Mouse (Mus musculus): Measurements from ENCODE around the gene Slc9a4. TPM values are rescaled to one million over a fixed set of nuclear protein-coding genes. Genes with fewer than 3 reads are reported as not detected.

Slc9a4 gene
- total RNA-seq (2021) (under 1 TPM in 1 of 2 experiments, not detected in 1; 0.05 TPM), polyA plus RNA-seq (2012; rRNA removed) (0.18 TPM in 1 of 2 replicates, not detected in the other)
- long read RNA-seq = 0 reads

DNA sequence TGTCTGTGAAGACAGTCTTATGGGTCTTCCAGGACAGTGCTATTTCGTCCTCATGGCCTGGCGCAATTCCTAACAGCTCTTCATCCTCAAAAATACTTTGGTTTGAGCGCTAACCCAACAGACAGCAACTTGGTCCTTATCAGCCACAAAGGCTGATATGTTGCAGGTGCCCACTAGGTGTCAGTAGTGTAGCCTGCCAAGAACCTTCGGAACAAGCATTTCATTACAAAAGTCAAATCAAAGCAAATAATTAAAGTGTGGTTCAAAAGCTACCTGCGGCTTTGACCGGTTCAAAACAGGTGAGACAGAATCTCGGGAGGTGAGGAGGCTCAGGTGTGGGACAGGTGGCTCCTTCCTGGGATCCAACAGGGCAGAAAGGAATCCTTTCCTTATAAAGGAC, at the start of gene Slc9a4:
Gene Slc9a4 (plus strand): TSS at position 298 of the 400 bp plus-strand sequence.
- no peaks in the 10 kb centered on the region for H3K4me1 ChIP-seq (ENCODE audit: control insufficient read depth, insufficient read depth, low read length)
- no peaks in the 10 kb centered on the region for H3K79me2 ChIP-seq (replicated peaks; ENCODE audit: control insufficient read depth, insufficient read depth, low read length)
- WGBS = 9% methylated on average over 7 of the region's 7 CpGs
- no peak within 1 kb of the TSS for H3K27ac ChIP-seq
- H3K9ac ChIP-seq (ENCODE audit: low read depth, low read length) = no peak within 1 kb of the TSS
- TF ChIP-seq CTCF (IDR thresholded peaks at IDR 0.05) (peak; percentile 83), POLR2A (IDR thresholded peaks at IDR 0.05; ENCODE audit: insufficient read depth, low read depth, low read length) (no peak)
- intact Hi-C loops (cut with DNase I) = loop anchor here (1.0 to 5.0 kb wide), 2 partner anchors 78 to 98 kb away; no protein-coding TSS in a partner anchor
- H3K4me3 ChIP-seq = no peak within 1 kb of the TSS
- H3K36me3 ChIP-seq (ENCODE audit: control insufficient read depth, insufficient read depth, low read length) = no peaks in the 10 kb centered on the region
- H3K27me3 ChIP-seq (ENCODE audit: control insufficient read depth, insufficient read depth, low read length) = no peaks in the 10 kb centered on the region
- no peak for DNase-seq

DNA sequence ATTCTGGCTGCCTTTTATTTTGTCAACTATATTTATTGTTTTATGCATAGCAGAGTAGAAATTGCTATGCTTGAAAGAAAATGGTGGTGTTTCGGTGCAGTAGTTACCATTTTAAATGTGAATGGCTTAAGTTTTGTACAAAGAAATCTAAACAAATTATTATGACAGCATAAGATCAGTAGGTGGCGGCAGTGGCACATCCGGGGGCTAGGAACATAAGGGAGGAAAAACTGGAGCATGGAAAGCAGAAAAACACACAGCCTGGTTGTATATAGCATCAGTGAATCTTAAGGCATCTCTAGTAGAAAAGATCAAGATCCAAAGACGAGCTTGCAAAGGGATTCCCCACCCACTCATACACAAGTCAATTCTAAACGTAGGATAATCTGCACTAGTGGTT, 42.3 kb upstream of the Slc9a4 start:
- no peak overlapping the region for H3K4me3 ChIP-seq
- H3K9ac ChIP-seq (ENCODE audit: low read depth, low read length) = no peak overlapping the region
- no peaks in the 10 kb centered on the region for H3K4me1 ChIP-seq (ENCODE audit: control insufficient read depth, insufficient read depth, low read length)
- DNase-seq = no peak
- H3K27ac ChIP-seq = no peak overlapping the region
- no peaks in the 10 kb centered on the region for H3K27me3 ChIP-seq (ENCODE audit: control insufficient read depth, insufficient read depth, low read length)
- H3K79me2 ChIP-seq (replicated peaks; ENCODE audit: control insufficient read depth, insufficient read depth, low read length) = no peaks in the 10 kb centered on the region
- intact Hi-C loops (cut with DNase I) = no loop called here
- no peaks in the 10 kb centered on the region for H3K36me3 ChIP-seq (ENCODE audit: control insufficient read depth, insufficient read depth, low read length)
- TF ChIP-seq POLR2A (IDR thresholded peaks at IDR 0.05; ENCODE audit: insufficient read depth, low read depth, low read length) = no peak
- TF ChIP-seq CTCF (IDR thresholded peaks at IDR 0.05) = peak; percentile 56
- 81% methylated on average over 5 of the region's 5 CpGs for WGBS

DNA sequence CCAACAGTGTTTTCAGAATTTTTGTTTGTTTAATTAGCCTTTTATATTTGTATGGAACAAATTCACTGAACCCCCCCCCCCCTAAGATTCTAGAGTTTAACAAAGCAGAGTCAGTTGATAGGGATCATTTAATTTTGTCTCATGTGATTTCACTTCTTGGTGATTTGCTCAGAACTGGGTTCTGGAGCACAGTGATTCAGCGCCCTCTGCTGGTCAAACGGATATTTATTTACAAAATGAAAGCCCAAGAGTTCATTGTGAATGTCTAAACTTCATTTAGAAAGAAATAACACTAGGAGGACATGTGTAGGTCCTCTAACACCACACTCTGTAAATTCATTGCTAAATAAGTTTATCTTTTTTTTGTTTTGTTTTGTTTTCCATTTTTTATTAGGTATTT, 35.2 kb upstream of the Slc9a4 start:
- Histone ChIP-seq H3K79me2 (replicated peaks; ENCODE audit: control insufficient read depth, insufficient read depth, low read length) (no peaks in the 10 kb centered on the region), H3K4me1 (ENCODE audit: control insufficient read depth, insufficient read depth, low read length) (no peaks in the 10 kb centered on the region), H3K9ac (ENCODE audit: low read depth, low read length) (no peak overlapping the region), H3K36me3 (ENCODE audit: control insufficient read depth, insufficient read depth, low read length) (no peaks in the 10 kb centered on the region), H3K27ac (no peak overlapping the region), H3K4me3 (no peak overlapping the region), H3K27me3 (ENCODE audit: control insufficient read depth, insufficient read depth, low read length) (no peaks in the 10 kb centered on the region)
- intact Hi-C loops (cut with DNase I) = loop anchor here (2.0 kb wide), 1 partner anchor 428 kb away; no protein-coding TSS in a partner anchor
- peak; percentile 79 for TF ChIP-seq CTCF (IDR thresholded peaks at IDR 0.05)
- TF ChIP-seq POLR2A (IDR thresholded peaks at IDR 0.05; ENCODE audit: insufficient read depth, low read depth, low read length) = no peak
- TF ChIP-seq EP300 (IDR thresholded peaks at IDR 0.05; ENCODE audit: insufficient read depth, low read depth, low read length) = no peak
- WGBS = 0% methylated on average over 2 of the region's 2 CpGs
- DNase-seq = peak; percentile 17 to 30

DNA sequence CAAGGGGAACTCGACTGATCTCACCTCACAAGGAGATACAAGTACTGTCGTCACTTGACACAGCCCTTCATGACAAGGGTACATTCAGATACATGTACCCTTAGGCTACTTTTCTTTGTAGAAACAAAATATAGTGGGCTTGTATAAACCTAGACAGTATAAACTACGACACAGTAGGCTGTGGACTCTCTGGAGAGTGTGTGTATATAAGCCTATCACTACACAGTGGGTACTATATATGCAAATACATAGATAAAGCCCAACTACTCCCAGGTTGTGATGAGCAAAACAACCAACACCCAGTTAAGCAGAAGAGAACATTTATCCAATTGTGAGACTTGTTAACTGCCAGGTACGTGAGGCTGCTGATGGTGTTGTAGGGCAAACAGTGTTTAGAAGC, 33.2 kb upstream of the Slc9a4 start:
- Histone ChIP-seq H3K27me3 (ENCODE audit: control insufficient read depth, insufficient read depth, low read length) (0 out of 2 replicates have a peak, but pooled peaks cover 2% of the 10 kb centered on the region), H3K79me2 (replicated peaks; ENCODE audit: control insufficient read depth, insufficient read depth, low read length) (no peaks in the 10 kb centered on the region), H3K4me3 (no peak overlapping the region), H3K9ac (ENCODE audit: low read depth, low read length) (no peak overlapping the region), H3K36me3 (ENCODE audit: control insufficient read depth, insufficient read depth, low read length) (no peaks in the 10 kb centered on the region), H3K4me1 (ENCODE audit: control insufficient read depth, insufficient read depth, low read length) (no peaks in the 10 kb centered on the region), H3K27ac (no peak overlapping the region)
- TF ChIP-seq CTCF (IDR thresholded peaks at IDR 0.05) = no peak
- TF ChIP-seq POLR2A (IDR thresholded peaks at IDR 0.05; ENCODE audit: insufficient read depth, low read depth, low read length) = no peak
- TF ChIP-seq EP300 (IDR thresholded peaks at IDR 0.05; ENCODE audit: insufficient read depth, low read depth, low read length) = no peak
- 64% methylated on average over 4 of the region's 4 CpGs for WGBS
- intact Hi-C loops (cut with DNase I) = no loop called here
- DNase-seq = no peak

DNA sequence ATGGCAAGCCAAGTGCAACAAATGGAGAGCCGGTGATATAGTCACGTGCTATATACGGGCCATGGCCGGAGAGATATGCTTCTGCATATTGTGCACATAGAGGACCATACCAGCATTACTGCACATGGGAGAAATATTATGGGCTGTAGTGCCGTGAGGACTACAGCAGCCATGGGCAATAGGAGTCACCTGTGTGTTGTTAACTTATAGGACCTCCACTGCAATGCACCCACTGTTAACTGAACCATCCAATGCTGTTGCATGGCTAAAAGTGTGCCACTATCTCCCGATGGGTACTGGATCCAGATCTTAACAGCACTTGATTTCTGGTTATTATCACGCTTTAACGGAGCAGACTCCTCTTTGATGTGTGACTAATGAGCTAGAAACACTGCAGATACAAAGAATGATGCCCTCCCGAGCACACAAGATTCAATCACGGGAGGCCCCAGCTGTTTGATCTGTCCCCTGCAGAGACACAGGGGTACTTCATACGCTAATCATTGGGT, 32.8 kb upstream of the Slc9a4 start:
- 81% methylated on average over 11 of the region's 11 CpGs for WGBS
- no peak for DNase-seq
- no peaks in the 10 kb centered on the region for H3K79me2 ChIP-seq (replicated peaks; ENCODE audit: control insufficient read depth, insufficient read depth, low read length)
- no peaks in the 10 kb centered on the region for H3K36me3 ChIP-seq (ENCODE audit: control insufficient read depth, insufficient read depth, low read length)
- no peaks in the 10 kb centered on the region for H3K4me1 ChIP-seq (ENCODE audit: control insufficient read depth, insufficient read depth, low read length)
- no peak overlapping the region for H3K4me3 ChIP-seq
- no peak overlapping the region for H3K9ac ChIP-seq (ENCODE audit: low read depth, low read length)
- no peak overlapping the region for H3K27ac ChIP-seq
- H3K27me3 ChIP-seq (ENCODE audit: control insufficient read depth, insufficient read depth, low read length) = 0 out of 2 replicates have a peak, but pooled peaks cover 2% of the 10 kb centered on the region
- TF ChIP-seq POLR2A (IDR thresholded peaks at IDR 0.05; ENCODE audit: insufficient read depth, low read depth, low read length) = no peak
- intact Hi-C loops (cut with DNase I) = no loop called here

DNA sequence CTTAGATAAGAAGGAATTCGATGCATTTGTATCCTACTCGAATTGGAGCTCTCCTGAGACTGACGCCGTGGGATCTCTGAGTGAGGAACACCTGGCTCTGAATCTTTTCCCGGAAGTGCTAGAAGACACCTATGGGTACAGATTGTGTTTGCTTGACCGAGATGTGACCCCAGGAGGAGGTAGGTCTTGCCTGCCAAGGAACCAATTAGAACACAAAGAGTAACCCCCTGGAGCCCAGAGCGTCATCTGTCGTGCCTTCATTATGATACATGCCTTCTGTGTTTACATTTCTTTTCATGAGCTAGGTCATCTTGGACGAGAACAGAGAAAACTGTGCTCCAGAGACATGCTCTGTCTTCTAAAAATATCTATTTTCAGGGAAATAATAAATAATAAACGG, 32.1 kb upstream of the Slc9a4 start:
- WGBS = 60% methylated on average over 10 of the region's 10 CpGs
- no peak for DNase-seq
- intact Hi-C loops (cut with DNase I) = no loop called here
- H3K4me1 ChIP-seq (ENCODE audit: control insufficient read depth, insufficient read depth, low read length) = no peaks in the 10 kb centered on the region
- 0 out of 2 replicates have a peak, but pooled peaks cover 2% of the 10 kb centered on the region for H3K27me3 ChIP-seq (ENCODE audit: control insufficient read depth, insufficient read depth, low read length)
- H3K79me2 ChIP-seq (replicated peaks; ENCODE audit: control insufficient read depth, insufficient read depth, low read length) = no peaks in the 10 kb centered on the region
- H3K27ac ChIP-seq = no peak overlapping the region
- no peaks in the 10 kb centered on the region for H3K36me3 ChIP-seq (ENCODE audit: control insufficient read depth, insufficient read depth, low read length)
- H3K4me3 ChIP-seq = no peak overlapping the region
- TF ChIP-seq CTCF (IDR thresholded peaks at IDR 0.05) = no peak
- no peak for TF ChIP-seq EP300 (IDR thresholded peaks at IDR 0.05; ENCODE audit: insufficient read depth, low read depth, low read length)
- no peak for TF ChIP-seq POLR2A (IDR thresholded peaks at IDR 0.05; ENCODE audit: insufficient read depth, low read depth, low read length)
- no peak overlapping the region for H3K9ac ChIP-seq (ENCODE audit: low read depth, low read length)

Measured in heart, adult 2 months (tissue).